Mouse (Mus musculus) forebrain, embryonic 14.5 days (tissue): ENCODE measurements around the gene Gm9837. TPM values are rescaled to one million over a fixed set of nuclear protein-coding genes. Genes with fewer than 3 reads are reported as not detected.

Source experiments
- ATAC-seq: fragments of 200-750 bp; cut with Nextera tagmentation; 2 replicates; pipeline ENCODE4 v1.8.0; 2017; ENCODE audit warnings: mild to moderate bottlenecking, moderate library complexity
- DNase-seq: peaks from one replicate; pipeline ENCODE4 v3.0.0-alpha.2; 2015; ENCODE audit warnings: low spot score
- H3K27ac ChIP-seq: fragments of 300-500 bp; sonication (generic); 2 replicates; pipeline ENCODE4 v1.5.1; 2014; ENCODE audit warnings: low read depth, mild to moderate bottlenecking, control low read depth, low read length, moderate library complexity
- H3K27me3 ChIP-seq: fragments of 300-500 bp; sonication (generic); replicated peaks from 2 replicates; pipeline ENCODE4 v1.6.1; 2014; ENCODE audit warnings: low read length, control low read depth, mixed read lengths; ENCODE audit not compliant: control insufficient read depth, insufficient read depth
- H3K36me3 ChIP-seq: fragments of 300-500 bp; sonication (generic); 2 replicates; pipeline ENCODE4 v1.6.1; 2014; ENCODE audit warnings: low read length, control low read depth; ENCODE audit not compliant: control insufficient read depth, insufficient read depth
- H3K4me1 ChIP-seq: fragments of 300-500 bp; sonication (generic); 2 replicates; pipeline ENCODE4 v1.6.1; 2014; ENCODE audit warnings: antibody characterized with exemption, low read length, control low read depth; ENCODE audit not compliant: control insufficient read depth, insufficient read depth
- H3K4me2 ChIP-seq: fragments of 300-500 bp; sonication (generic); 2 replicates; pipeline ENCODE4 v1.6.1; 2014; ENCODE audit warnings: mild to moderate bottlenecking, control low read depth, low read length
- H3K4me3 ChIP-seq: fragments of 300-500 bp; sonication (generic); 2 replicates; pipeline ENCODE4 v1.5.1; 2014; ENCODE audit warnings: low read depth, low read length, control low read depth
- H3K9ac ChIP-seq: fragments of 300-500 bp; sonication (generic); 2 replicates; pipeline ENCODE4 v1.6.1; 2014; ENCODE audit warnings: mild to moderate bottlenecking, low read length, control low read depth, moderate library complexity
- H3K9me3 ChIP-seq: fragments of 300-500 bp; sonication (generic); replicated peaks from 2 replicates; pipeline ENCODE4 v1.6.1; 2016; ENCODE audit warnings: low read length, control low read depth, mixed read lengths; ENCODE audit not compliant: control insufficient read depth
- WGBS: fragments of 180-500 bp; shearing (Covaris S2); extraction: QIAGEN DNeasy Blood & Tissue Kit; methylation state at CpG from one replicate; pipeline ENCODE4 v1.1.7; 2014; 5-methylcytosine and 5-hydroxymethylcytosine counted together
- polyA plus RNA-seq: library from polyadenylated mRNA; unstranded; fragments of >200 nt; fragmentation: Nextera tagmentation; extraction: Ambion mirVana; gene quantifications from 2 replicates; pipeline ENCODE4 v1.2.1, GENCODE M21; 2014

Gm9837 gene
- polyA plus RNA-seq, 1 experiment from 2014 or later: not detected

- Histone ChIP-seq H3K36me3 (no peaks in the 10 kb centered on the region), H3K4me3 (no peak overlapping the region), H3K9ac (no peak overlapping the region), H3K4me1 (no peaks in the 10 kb centered on the region), H3K4me2 (no peak overlapping the region), H3K27me3 (no peaks in the 10 kb centered on the region), H3K9me3 (no peaks in the 10 kb centered on the region), H3K27ac (no peak overlapping the region)
- ATAC-seq (peak; percentile 55; the same call in 1 of the 2 replicates), DNase-seq (peak; percentile 70)
- WGBS: 57% methylated on average over 5 of the region's 5 CpGs
Measured at GRCm38 (mm10) chr11:53505026-53505663, 34.9 kb upstream of the Gm9837 start.

DNA sequence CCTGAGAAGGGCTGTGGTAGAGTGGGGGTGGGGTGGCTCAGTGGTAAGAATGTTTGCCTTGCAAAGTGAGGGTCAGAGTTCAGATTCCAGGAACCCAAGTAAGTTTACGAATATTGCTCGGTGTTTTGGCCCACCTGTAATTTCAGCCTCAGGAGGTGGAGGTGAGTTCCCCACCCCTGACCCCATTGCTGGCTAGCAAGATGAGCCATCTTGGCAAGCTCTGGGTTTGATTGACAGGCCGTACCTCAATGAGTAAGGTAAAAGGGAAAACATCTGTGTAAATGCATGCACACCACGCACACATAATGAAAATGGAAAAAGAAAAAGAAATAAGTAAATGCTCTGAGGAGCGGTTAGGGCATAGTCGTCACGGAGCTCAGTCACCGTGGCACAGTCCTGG lies 34.1 kb upstream of the Gm9837 start:
- no peak for DNase-seq
- WGBS: 92% methylated on average over 8 of the region's 8 CpGs
- Histone ChIP-seq H3K4me1 (no peaks in the 10 kb centered on the region), H3K9me3 (no peaks in the 10 kb centered on the region), H3K4me2 (no peak overlapping the region), H3K9ac (no peak overlapping the region), H3K36me3 (no peaks in the 10 kb centered on the region), H3K27ac (no peak overlapping the region), H3K27me3 (no peaks in the 10 kb centered on the region), H3K4me3 (no peak overlapping the region)
- ATAC-seq: no peak

DNA sequence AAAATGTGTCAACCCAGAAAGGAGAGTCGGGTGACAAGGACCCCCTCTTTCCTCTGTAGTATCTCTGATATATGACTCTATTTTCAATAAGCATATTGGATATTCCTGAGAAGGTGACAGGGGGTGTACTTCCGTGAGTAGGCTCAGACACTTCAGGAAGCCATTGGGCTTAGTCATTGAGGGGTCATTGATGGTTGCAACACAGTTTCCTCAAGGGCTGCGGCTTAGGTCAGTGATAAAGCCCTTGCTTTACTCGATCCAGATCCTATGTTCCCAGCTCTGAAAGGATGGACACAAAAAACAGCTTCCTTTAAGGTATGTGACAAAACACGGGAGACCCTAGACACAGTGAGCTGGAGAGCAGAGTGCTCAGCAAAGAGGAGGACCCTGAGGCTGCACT lies 33.5 kb upstream of the Gm9837 start:
- Histone ChIP-seq H3K36me3 (no peaks in the 10 kb centered on the region), H3K9ac (no peak overlapping the region), H3K9me3 (no peaks in the 10 kb centered on the region), H3K27me3 (no peaks in the 10 kb centered on the region), H3K4me1 (no peaks in the 10 kb centered on the region), H3K27ac (no peak overlapping the region), H3K4me2 (no peak overlapping the region), H3K4me3 (no peak overlapping the region)
- WGBS: 91% methylated on average over 5 of the region's 5 CpGs
- ATAC-seq (no peak), DNase-seq (no peak)

DNA sequence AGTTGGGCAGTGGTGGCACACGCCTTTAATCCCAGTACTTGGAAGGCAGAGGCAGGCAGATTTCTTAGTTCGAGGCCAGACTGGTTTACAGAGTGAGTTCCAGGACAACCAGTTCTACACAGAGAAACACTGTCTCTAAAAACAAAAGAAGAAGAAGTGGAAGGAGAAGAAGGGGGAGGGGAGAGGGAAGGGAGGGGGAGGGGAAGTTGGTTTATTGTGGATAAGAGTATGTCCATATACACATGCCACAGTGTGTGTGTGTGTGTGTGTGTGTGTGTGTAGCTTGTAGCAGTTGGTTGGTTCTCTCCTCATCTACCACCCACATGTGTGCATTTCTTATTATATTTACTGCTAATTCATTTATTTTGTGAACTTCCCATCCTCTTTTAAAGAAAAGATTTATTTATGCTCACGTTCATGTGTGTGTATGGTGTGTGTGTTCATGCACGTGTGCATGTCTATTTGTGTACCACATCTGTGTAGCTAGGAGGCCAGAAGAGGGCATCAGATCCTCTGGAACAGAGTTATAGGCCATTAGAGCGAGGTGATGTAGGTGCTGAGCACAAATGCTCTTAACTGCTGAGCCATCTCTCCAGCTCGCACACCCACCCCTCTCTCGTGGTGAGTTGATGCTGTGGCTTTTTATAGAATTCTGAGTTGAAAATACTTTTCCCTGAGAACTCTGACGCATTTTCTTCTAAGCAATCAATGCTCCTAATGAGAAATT lies 31.9 kb upstream of the Gm9837 start:
- H3K27ac ChIP-seq: no peak overlapping the region
- no peak overlapping the region for H3K4me2 ChIP-seq
- H3K27me3 ChIP-seq: no peaks in the 10 kb centered on the region
- H3K9me3 ChIP-seq: no peaks in the 10 kb centered on the region
- H3K36me3 ChIP-seq: no peaks in the 10 kb centered on the region
- H3K9ac ChIP-seq: no peak overlapping the region
- DNase-seq (no peak), ATAC-seq (no peak)
- 84% methylated on average over 8 of the region's 8 CpGs for WGBS
- H3K4me3 ChIP-seq: no peak overlapping the region
- no peaks in the 10 kb centered on the region for H3K4me1 ChIP-seq

DNA sequence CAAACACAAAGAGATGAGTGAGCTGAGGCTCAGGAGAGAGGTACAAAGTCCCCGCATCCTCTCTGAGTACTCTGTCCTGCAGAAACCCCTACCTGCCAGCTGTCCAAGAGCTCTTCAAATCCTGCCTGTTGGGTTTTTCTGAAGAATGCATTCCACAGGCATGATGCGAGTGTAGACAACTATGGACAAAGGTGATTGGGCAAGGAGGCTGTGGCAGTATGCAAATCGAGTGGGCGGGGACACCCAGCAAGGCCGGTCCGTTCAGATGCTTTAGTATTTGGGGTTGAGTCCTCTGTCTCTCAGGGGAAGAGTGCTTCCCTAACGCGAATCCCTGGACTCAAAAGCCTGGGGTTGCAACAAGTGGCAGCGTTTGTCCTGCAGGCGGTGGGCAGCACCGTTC lies 30.3 kb upstream of the Gm9837 start:
- DNase-seq (no peak), ATAC-seq (no peak)
- H3K27ac ChIP-seq: no peak overlapping the region
- H3K4me2 ChIP-seq: no peak overlapping the region
- peaks cover 5% of the 10 kb centered on the region; the same call in 1 of the 2 replicates for H3K4me1 ChIP-seq
- 8% methylated on average over 11 of the region's 11 CpGs for WGBS
- H3K36me3 ChIP-seq: no peaks in the 10 kb centered on the region
- no peak overlapping the region for H3K4me3 ChIP-seq
- H3K9ac ChIP-seq: no peak overlapping the region
- H3K9me3 ChIP-seq: no peaks in the 10 kb centered on the region
- no peaks in the 10 kb centered on the region for H3K27me3 ChIP-seq

DNA sequence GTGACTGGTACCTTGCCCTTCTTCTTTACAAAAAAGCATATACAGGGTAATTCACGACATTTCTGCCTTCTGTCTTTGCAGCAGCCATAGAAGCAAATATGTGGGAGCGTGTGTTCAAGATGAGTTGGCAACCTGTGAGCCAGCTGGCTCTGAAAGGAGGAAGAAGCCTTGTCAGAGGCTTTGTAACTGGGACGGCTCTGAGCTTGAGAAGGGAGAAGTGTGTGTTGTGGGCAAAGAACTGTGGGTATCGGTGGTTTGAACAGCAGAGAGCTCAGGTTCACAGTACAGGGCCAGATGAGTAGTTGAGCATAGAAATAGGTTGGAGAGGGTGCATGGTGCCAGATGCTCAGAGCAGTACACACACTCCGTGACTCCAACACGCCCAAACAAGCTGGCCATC lies 26.7 kb upstream of the Gm9837 start:
- 67% methylated on average over 6 of the region's 6 CpGs for WGBS
- no peaks in the 10 kb centered on the region for H3K9me3 ChIP-seq
- ATAC-seq: no peak; the same call in 1 of the 2 replicates
- H3K9ac ChIP-seq: no peak overlapping the region
- no peaks in the 10 kb centered on the region for H3K27me3 ChIP-seq
- no peak overlapping the region for H3K27ac ChIP-seq
- H3K36me3 ChIP-seq: no peaks in the 10 kb centered on the region
- H3K4me1 ChIP-seq: peaks cover 10% of the 10 kb centered on the region; the same call in 1 of the 2 replicates
- no peak for DNase-seq
- H3K4me3 ChIP-seq: no peak overlapping the region
- H3K4me2 ChIP-seq: no peak overlapping the region

DNA sequence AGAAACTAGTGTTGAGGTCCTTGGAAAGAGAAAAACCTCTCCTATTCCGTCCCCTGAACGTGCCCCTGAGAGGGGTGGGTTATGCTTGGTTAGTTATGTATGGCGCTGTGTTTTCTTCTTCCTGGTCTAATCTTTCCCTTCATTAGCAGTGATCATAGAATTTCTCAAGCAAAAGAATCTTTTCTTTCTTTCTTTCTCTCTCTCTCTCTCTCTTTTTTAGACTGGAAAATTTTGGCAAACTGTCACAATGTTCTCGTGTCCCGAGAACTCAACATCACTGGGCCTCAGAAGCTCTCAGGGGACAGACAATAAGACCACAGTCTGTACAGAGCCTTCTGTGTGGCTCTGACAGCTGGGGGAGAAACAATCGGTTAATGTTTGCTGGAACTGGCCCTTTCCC lies 25.1 kb upstream of the Gm9837 start:
- H3K36me3 ChIP-seq: no peaks in the 10 kb centered on the region
- ATAC-seq: no peak
- H3K27me3 ChIP-seq: no peaks in the 10 kb centered on the region
- H3K9me3 ChIP-seq: no peaks in the 10 kb centered on the region
- DNase-seq: peak; percentile 68
- 4% methylated on average over 6 of the region's 6 CpGs for WGBS
- H3K9ac ChIP-seq: no peak overlapping the region
- H3K27ac ChIP-seq: peak overlapping the region; percentile 14; the same call in 1 of the 2 replicates
- no peak overlapping the region for H3K4me2 ChIP-seq
- H3K4me1 ChIP-seq: peaks cover 11% of the 10 kb centered on the region; the same call in 1 of the 2 replicates
- no peak overlapping the region for H3K4me3 ChIP-seq

DNA sequence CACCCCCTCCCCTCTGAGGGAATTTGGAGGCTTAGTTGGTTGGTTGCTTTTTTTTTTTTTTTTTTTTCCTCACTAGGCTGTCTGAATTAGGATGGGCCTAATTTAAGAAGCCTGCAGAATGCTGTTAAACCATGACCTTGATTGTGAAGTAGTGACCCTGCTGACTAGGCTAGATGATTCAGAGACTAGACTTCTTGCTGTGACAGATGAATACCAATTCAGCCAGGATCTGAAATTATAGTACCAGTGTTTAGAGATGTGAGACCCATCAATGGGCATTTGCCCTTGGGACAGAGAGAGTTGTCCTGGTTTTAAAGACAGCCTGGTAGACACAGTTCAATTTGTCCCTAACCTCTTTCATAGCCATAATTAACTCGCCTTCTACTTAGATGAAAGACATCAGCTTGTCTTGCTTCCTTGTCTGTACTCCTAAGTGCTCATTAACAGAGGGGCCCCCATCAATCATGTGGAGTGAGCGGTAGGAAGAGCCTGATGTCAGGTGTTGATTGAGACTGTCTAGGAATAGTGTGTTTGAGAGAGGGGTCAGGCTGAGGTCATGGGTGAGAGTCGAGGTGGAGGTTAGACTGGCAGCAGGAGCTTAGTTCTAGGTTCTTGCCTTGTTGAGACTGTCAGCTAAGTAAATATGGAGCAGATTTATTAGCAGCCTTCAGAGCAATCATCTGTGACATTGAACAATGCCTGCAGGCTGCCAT lies 23.1 kb upstream of the Gm9837 start:
- Histone ChIP-seq H3K9ac (no peak overlapping the region), H3K9me3 (no peaks in the 10 kb centered on the region), H3K4me1 (peaks cover 11% of the 10 kb centered on the region; the same call in 1 of the 2 replicates), H3K36me3 (no peaks in the 10 kb centered on the region), H3K27ac (no peak overlapping the region), H3K4me3 (no peak overlapping the region), H3K4me2 (no peak overlapping the region), H3K27me3 (no peaks in the 10 kb centered on the region)
- ATAC-seq: peak; percentile 15; the same call in 1 of the 2 replicates
- WGBS: 23% methylated on average over 3 of the region's 3 CpGs
- DNase-seq: peak; percentile 20
